Mouse (Mus musculus) hindbrain, postnatal 0 days (tissue): ENCODE results near the gene Vac14. TPM values are rescaled to one million over a fixed set of nuclear protein-coding genes. Genes with fewer than 3 reads are reported as not detected.

Experiments used
- ATAC-seq: fragments of 200-750 bp; cut with Nextera tagmentation; 2 replicates; pipeline ENCODE4 v1.8.0; 2017; ENCODE audit warnings: mild to moderate bottlenecking, moderate TSS enrichment, moderate library complexity
- DNase-seq: peaks from one replicate; pipeline ENCODE4 v3.0.0-alpha.2; 2015; ENCODE audit warnings: low spot score
- H3K27ac ChIP-seq: fragments of 300-500 bp; sonication (generic); 2 replicates; pipeline ENCODE4 v1.5.1; 2014; ENCODE audit warnings: mild to moderate bottlenecking
- H3K27me3 ChIP-seq: fragments of 300-500 bp; sonication (generic); 2 replicates; pipeline ENCODE4 v1.6.1; 2014; ENCODE audit warnings: low read length, mixed read lengths; ENCODE audit not compliant: insufficient read depth
- H3K36me3 ChIP-seq: fragments of 300-500 bp; sonication (generic); 2 replicates; pipeline ENCODE4 v1.6.1; 2014; ENCODE audit warnings: low read length, mixed read lengths; ENCODE audit not compliant: insufficient read depth
- H3K4me1 ChIP-seq: fragments of 300-500 bp; sonication (generic); 2 replicates; pipeline ENCODE4 v1.6.1; 2014; ENCODE audit warnings: antibody characterized with exemption, low read length, mixed read lengths; ENCODE audit not compliant: insufficient read depth
- H3K4me2 ChIP-seq: fragments of 300-500 bp; sonication (generic); 2 replicates; pipeline ENCODE4 v1.6.1; 2014; ENCODE audit warnings: low read depth, mild to moderate bottlenecking, low read length, moderate library complexity, mixed read lengths
- H3K4me3 ChIP-seq: fragments of 300-500 bp; sonication (generic); 2 replicates; pipeline ENCODE4 v1.5.1; 2014; ENCODE audit warnings: low read length
- H3K9ac ChIP-seq: fragments of 300-500 bp; sonication (generic); replicated peaks from 2 replicates; pipeline ENCODE4 v1.6.1; 2014; ENCODE audit warnings: mild to moderate bottlenecking, low read length, moderate library complexity, mixed read lengths
- H3K9me3 ChIP-seq: fragments of 300-500 bp; sonication (generic); 2 replicates; pipeline ENCODE4 v1.6.1; 2016; ENCODE audit warnings: low read length, mixed read lengths
- CTCF ChIP-seq: IDR thresholded peaks from 2 replicates; pipeline ENCODE4 v1.5.1; 2016; ENCODE audit warnings: antibody characterized with exemption, control low read depth, low read depth
- WGBS: fragments of 180-500 bp; shearing (Covaris S2); extraction: QIAGEN DNeasy Blood & Tissue Kit; methylation state at CpG from one replicate; pipeline ENCODE4 v1.1.7; 2014; 5-methylcytosine and 5-hydroxymethylcytosine counted together
- polyA plus RNA-seq: library from polyadenylated mRNA; unstranded; fragments of >200 nt; fragmentation: Nextera tagmentation; extraction: Ambion mirVana; gene quantifications from 2 replicates; pipeline ENCODE4 v1.2.1, GENCODE M21; 2015
- total RNA-seq: library from RNA; depleted of rRNA; stranded (reverse); fragments of >200 nt; gene quantifications from 2 replicates; pipeline ENCODE4 v1.2.3, GENCODE M21; 2014

The Vac14 gene
- total and polyA plus RNA-seq, 2 experiments from 2014 or later = 26.1 to 44.1 TPM

- no peaks in the 10 kb centered on the region for H3K27me3 ChIP-seq
- H3K4me3 ChIP-seq = no peak overlapping the region
- H3K4me1 ChIP-seq = peaks cover 66% of the 10 kb centered on the region
- H3K4me2 ChIP-seq = no peak overlapping the region
- no peak for TF ChIP-seq CTCF
- H3K9ac ChIP-seq = 0 out of 2 replicates have a peak overlapping the region, but pooled peaks have one; percentile 28
- peak overlapping the region; percentile 98 for H3K27ac ChIP-seq
- no peaks in the 10 kb centered on the region for H3K9me3 ChIP-seq
- peaks cover 3% of the 10 kb centered on the region; the same call in 1 of the 2 replicates for H3K36me3 ChIP-seq
- DNase-seq (no peak), ATAC-seq (no peak)
- WGBS = 80% methylated on average over 8 of the region's 8 CpGs
Observed at GRCm38 (mm10) chr8:110718209-110718968, 100.0 kb downstream of the Vac14 start.

GRCm38 (mm10) chr8:110718969-110719670 is 100.7 kb downstream of the Vac14 start:
- H3K27ac ChIP-seq = peak overlapping the region; percentile 98

GRCm38 (mm10) chr8:110719898-110720653 is 101.7 kb downstream of the Vac14 start:
- ATAC-seq = no peak
- Histone ChIP-seq H3K9me3 (no peaks in the 10 kb centered on the region), H3K4me3 (peak overlapping the region; percentile 90), H3K9ac (peak overlapping the region; percentile 99), H3K36me3 (no peaks in the 10 kb centered on the region), H3K4me1 (peaks cover 78% of the 10 kb centered on the region), H3K27ac (peak overlapping the region; percentile 98), H3K4me2 (peak overlapping the region; percentile 81), H3K27me3 (no peaks in the 10 kb centered on the region)
- DNase-seq = no peak
- WGBS = 60% methylated on average over 6 of the region's 6 CpGs
- no peak; the same call in 1 of the 2 replicates for TF ChIP-seq CTCF

More at GRCm38 (mm10) chr8:110718969-110719670, 100.7 kb downstream of the Vac14 start:
- Histone ChIP-seq H3K4me3 (no peak overlapping the region), H3K36me3 (no peaks in the 10 kb centered on the region), H3K4me2 (0 out of 2 replicates have a peak overlapping the region, but pooled peaks have one; percentile 81), H3K9me3 (no peaks in the 10 kb centered on the region), H3K27me3 (no peaks in the 10 kb centered on the region), H3K9ac (peak overlapping the region; percentile 28; the same call in 1 of the 2 replicates), H3K4me1 (peaks cover 73% of the 10 kb centered on the region)
- peak; percentile 78 for DNase-seq
- WGBS = 26% methylated on average over 12 of the region's 12 CpGs
- TF ChIP-seq CTCF = no peak; the same call in 1 of the 2 replicates
- peak; percentile 33 for ATAC-seq

- ATAC-seq (peak; percentile 66), DNase-seq (peak; percentile 94)
- H3K4me3 ChIP-seq = peak within 1 kb of the TSS; percentile 90
- H3K27ac ChIP-seq = peak within 1 kb of the TSS; percentile 98
- H3K27me3 ChIP-seq = no peaks in the 10 kb centered on the region
- 4% methylated on average over 64 of the region's 75 CpGs for WGBS
- TF ChIP-seq CTCF = peak; percentile 5; the same call in 1 of the 2 replicates
- H3K4me2 ChIP-seq = peak within 1 kb of the TSS; percentile 81
- H3K36me3 ChIP-seq = no peaks in the 10 kb centered on the region
- peak within 1 kb of the TSS; percentile 99 for H3K9ac ChIP-seq
- peaks cover 76% of the 10 kb centered on the region for H3K4me1 ChIP-seq
- H3K9me3 ChIP-seq = no peaks in the 10 kb centered on the region
Observed at GRCm38 (mm10) chr8:110720685-110721598, 102.6 kb downstream of the Vac14 start, which contains the start of gene Mtss1l. Gene Mtss1l (plus strand): TSS chr8:110721476.

- peak overlapping the region; percentile 98 for H3K27ac ChIP-seq
- WGBS = under 1% methylated on average over 48 of the region's 59 CpGs
- H3K27me3 ChIP-seq = no peaks in the 10 kb centered on the region
- TF ChIP-seq CTCF = no peak
- H3K9me3 ChIP-seq = no peaks in the 10 kb centered on the region
- peak overlapping the region; percentile 90 for H3K4me3 ChIP-seq
- ATAC-seq = peak; percentile 44
- H3K4me2 ChIP-seq = peak overlapping the region; percentile 81
- peak overlapping the region; percentile 99 for H3K9ac ChIP-seq
- H3K36me3 ChIP-seq = peaks cover 5% of the 10 kb centered on the region; the same call in 1 of the 2 replicates
- DNase-seq = peak; percentile 67
- peaks cover 71% of the 10 kb centered on the region for H3K4me1 ChIP-seq
Observed at GRCm38 (mm10) chr8:110721606-110722413, 103.4 kb downstream of the Vac14 start.
